Mouse (Mus musculus) small intestine, adult 2 months (tissue): Measurements from ENCODE around the gene Maml3. TPM values are rescaled to one million over a fixed set of nuclear protein-coding genes. Genes with fewer than 3 reads are reported as not detected.

Source experiments
- H3K27ac ChIP-seq: fragments of 200-500 bp; 2 replicates; pipeline ENCODE4 v1.5.1; 2012; ENCODE audit warnings: low read depth, low read length, control low read depth, inconsistent platforms; ENCODE audit not compliant: insufficient read depth
- H3K27me3 ChIP-seq: fragments of 200-500 bp; 2 replicates; pipeline ENCODE4 v1.6.1; 2012; ENCODE audit warnings: mild to moderate bottlenecking, moderate library complexity, low read length, inconsistent platforms; ENCODE audit not compliant: control insufficient read depth, insufficient read depth
- H3K36me3 ChIP-seq: fragments of 200-500 bp; 2 replicates; pipeline ENCODE4 v1.6.1; 2012; ENCODE audit warnings: mild to moderate bottlenecking, low read length, control low read depth, inconsistent platforms; ENCODE audit not compliant: control insufficient read depth, insufficient read depth
- H3K4me1 ChIP-seq: fragments of 200-500 bp; 2 replicates; pipeline ENCODE4 v1.6.1; 2012; ENCODE audit warnings: low read length, inconsistent platforms, mixed read lengths; ENCODE audit not compliant: control insufficient read depth, insufficient read depth, insufficient read length
- H3K4me3 ChIP-seq: fragments of 200-500 bp; 2 replicates; pipeline ENCODE4 v1.5.1; 2012; ENCODE audit warnings: low read depth, mild to moderate bottlenecking, control low read depth, inconsistent platforms, low read length, moderate library complexity
- CTCF ChIP-seq: fragments of 200-500 bp; IDR thresholded peaks from 2 replicates; pipeline ENCODE4 v1.5.1; 2012; ENCODE audit warnings: low read depth, mild to moderate bottlenecking, control low read depth, inconsistent platforms, low read length, moderate library complexity, mixed read lengths; ENCODE audit not compliant: insufficient replicate concordance, insufficient read length; ENCODE audit errors: extremely low read depth
- POLR2A ChIP-seq: fragments of 200-500 bp; IDR thresholded peaks from 2 replicates; pipeline ENCODE4 v1.6.1; 2012; ENCODE audit warnings: low read depth, mild to moderate bottlenecking, control low read depth, inconsistent platforms, low read length, moderate library complexity
- WGBS: fragments of 180-500 bp; shearing (Covaris S2); methylation state at CpG from one replicate; pipeline ENCODE4 v1.1.7; 2018; 5-methylcytosine and 5-hydroxymethylcytosine counted together
- polyA plus RNA-seq: library from polyadenylated mRNA; depleted of rRNA; stranded (reverse); fragments of >200 nt; gene quantifications from 2 replicates; pipeline ENCODE4 v1.2.3, GENCODE M21; 2012

Gene Maml3
- polyA plus RNA-seq, 1 experiment = 3.2 TPM

- WGBS = 52% methylated on average over 7 of the region's 7 CpGs
- Histone ChIP-seq H3K36me3 (no peaks in the 10 kb centered on the region), H3K27ac (no peak overlapping the region), H3K4me1 (no peaks in the 10 kb centered on the region), H3K4me3 (no peak overlapping the region), H3K27me3 (no peaks in the 10 kb centered on the region)
- TF ChIP-seq CTCF (no peak), POLR2A (no peak)
Observed at GRCm38 (mm10) chr3:52119216-52119615, 14.3 kb upstream of the Maml3 start.

- WGBS = 79% methylated on average over 9 of the region's 9 CpGs
Observed at GRCm38 (mm10) chr3:52115421-52115820, 10.5 kb upstream of the Maml3 start.

GRCm38 (mm10) chr3:52108027-52108426 is 3.2 kb upstream of the Maml3 start:
- TF ChIP-seq POLR2A (no peak), CTCF (no peak)
- Histone ChIP-seq H3K4me1 (0 out of 2 replicates have a peak, but pooled peaks cover 8% of the 10 kb centered on the region), H3K4me3 (no peak overlapping the region), H3K36me3 (no peaks in the 10 kb centered on the region), H3K27me3 (no peaks in the 10 kb centered on the region), H3K27ac (no peak overlapping the region)

More at GRCm38 (mm10) chr3:52115421-52115820, 10.5 kb upstream of the Maml3 start:
- TF ChIP-seq CTCF (no peak), POLR2A (no peak)
- Histone ChIP-seq H3K27ac (no peak overlapping the region), H3K36me3 (no peaks in the 10 kb centered on the region), H3K4me1 (0 out of 2 replicates have a peak, but pooled peaks cover 6% of the 10 kb centered on the region), H3K27me3 (no peaks in the 10 kb centered on the region), H3K4me3 (no peak overlapping the region)

GRCm38 (mm10) chr3:52105156-52105555 is 280 bp upstream of the Maml3 start:
- TF ChIP-seq POLR2A = no peak
- TF ChIP-seq CTCF = no peak
- Histone ChIP-seq H3K4me3 (peak overlapping the region; percentile 87), H3K4me1 (peaks cover 5% of the 10 kb centered on the region; the same call in 1 of the 2 replicates), H3K27me3 (no peaks in the 10 kb centered on the region), H3K36me3 (no peaks in the 10 kb centered on the region), H3K27ac (no peak overlapping the region)
- 2% methylated on average over 20 of the region's 20 CpGs for WGBS

GRCm38 (mm10) chr3:52104208-52104607 is 668 bp downstream of the Maml3 start:
- Histone ChIP-seq H3K27ac (peak overlapping the region; percentile 98), H3K4me3 (peak overlapping the region; percentile 87), H3K36me3 (no peaks in the 10 kb centered on the region), H3K27me3 (no peaks in the 10 kb centered on the region), H3K4me1 (peaks cover 7% of the 10 kb centered on the region; the same call in 1 of the 2 replicates)
- TF ChIP-seq CTCF (no peak), POLR2A (no peak)
- WGBS = 1% methylated on average over 16 of the region's 16 CpGs

GRCm38 (mm10) chr3:52103531-52104181 is 1.2 kb downstream of the Maml3 start:
- Histone ChIP-seq H3K4me1 (peaks cover 12% of the 10 kb centered on the region; the same call in 1 of the 2 replicates), H3K27ac (peak overlapping the region; percentile 98), H3K4me3 (peak overlapping the region; percentile 87), H3K36me3 (no peaks in the 10 kb centered on the region), H3K27me3 (no peaks in the 10 kb centered on the region)
- WGBS = under 1% methylated on average over 55 of the region's 55 CpGs
- no peak for TF ChIP-seq CTCF
- no peak for TF ChIP-seq POLR2A

- under 1% methylated on average over 52 of the region's 52 CpGs for WGBS
- peak overlapping the region; percentile 87 for H3K4me3 ChIP-seq
- no peaks in the 10 kb centered on the region for H3K27me3 ChIP-seq
- H3K36me3 ChIP-seq = no peaks in the 10 kb centered on the region
- H3K27ac ChIP-seq = peak overlapping the region; percentile 98
- peaks cover 12% of the 10 kb centered on the region; the same call in 1 of the 2 replicates for H3K4me1 ChIP-seq
- TF ChIP-seq CTCF (no peak), POLR2A (peak; percentile 58; the same call in 1 of the 2 replicates)
Observed at GRCm38 (mm10) chr3:52102601-52103530, 2.0 kb downstream of the Maml3 start.
